Mouse (Mus musculus) spleen, adult 2 months (tissue): ENCODE results near the gene Rraga. TPM values are rescaled to one million over a fixed set of nuclear protein-coding genes. Genes with fewer than 3 reads are reported as not detected.
"Not testable (repeated sequence)": the region's sequence is repeated elsewhere in the genome, so short reads cannot be mapped to it uniquely, and the experiment has no call there.

Source experiments
- DNase-seq, 2 experiments: peaks; one replicate each; pipeline versions ENCODE4 v3.0.0 to v3.0.0-alpha.2; 2012 to 2021; ENCODE audit warnings: low spot score in 2 of 2, low read depth in 1 of 2
- H3K27ac ChIP-seq: fragments of 200-500 bp; 2 replicates; pipeline ENCODE4 v1.5.1; 2012; ENCODE audit warnings: low read length, inconsistent platforms; ENCODE audit not compliant: insufficient read depth
- H3K27me3 ChIP-seq: fragments of 200-500 bp; 2 replicates; pipeline ENCODE4 v1.6.1; 2012; ENCODE audit warnings: mild to moderate bottlenecking, moderate library complexity, low read length, inconsistent platforms; ENCODE audit not compliant: control insufficient read depth, insufficient read depth
- H3K36me3 ChIP-seq: fragments of 200-500 bp; 2 replicates; pipeline ENCODE4 v1.6.1; 2012; ENCODE audit warnings: mild to moderate bottlenecking, low read length, inconsistent platforms; ENCODE audit not compliant: control insufficient read depth, insufficient read depth
- H3K4me1 ChIP-seq: fragments of 200-500 bp; 2 replicates; pipeline ENCODE4 v1.6.1; 2011; ENCODE audit warnings: inconsistent platforms; ENCODE audit not compliant: control insufficient read depth, insufficient read depth, insufficient read length
- H3K4me3 ChIP-seq: fragments of 200-500 bp; 2 replicates; pipeline ENCODE4 v1.5.1; 2011; ENCODE audit warnings: mild to moderate bottlenecking, inconsistent platforms; ENCODE audit not compliant: insufficient read depth, insufficient read length; ENCODE audit errors: extremely low read depth
- CTCF ChIP-seq: fragments of 200-500 bp; IDR thresholded peaks from 2 replicates; pipeline ENCODE4 v1.5.1; 2011; ENCODE audit warnings: mild to moderate bottlenecking, inconsistent platforms; ENCODE audit not compliant: insufficient read depth, insufficient read length, insufficient replicate concordance; ENCODE audit errors: extremely low read depth
- POLR2A ChIP-seq: fragments of 200-500 bp; IDR thresholded peaks from 2 replicates; pipeline ENCODE4 v1.6.1; 2011; ENCODE audit warnings: low read depth, low read length, inconsistent platforms
- WGBS: fragments of 180-500 bp; shearing (Covaris S2); methylation state at CpG from one replicate; pipeline ENCODE4 v1.1.7; 2018; 5-methylcytosine and 5-hydroxymethylcytosine counted together
- polyA plus RNA-seq: library from polyadenylated mRNA; depleted of rRNA; stranded (reverse); fragments of >200 nt; gene quantifications from 2 replicates; pipeline ENCODE4 v1.2.3, GENCODE M21; 2012

Gene Rraga
- polyA plus RNA-seq, 1 experiment = 23.0 TPM

- Histone ChIP-seq H3K27me3 (no peaks in the 10 kb centered on the region), H3K36me3 (peaks cover 13% of the 10 kb centered on the region), H3K27ac (peak overlapping the region; percentile 80), H3K4me3 (no peak overlapping the region), H3K4me1 (peaks cover 13% of the 10 kb centered on the region; the same call in 1 of the 2 replicates)
- WGBS = 57% methylated on average over 3 of the region's 3 CpGs
- peak in 1 of 2 experiments; percentile 21 for DNase-seq
- TF ChIP-seq POLR2A (no peak), CTCF (no peak)
Measured at GRCm38 (mm10) chr4:86580591-86580990, 5.1 kb downstream of the Rraga start.

- H3K27ac ChIP-seq = no peak overlapping the region
- WGBS = 89% methylated on average over 3 of the region's 3 CpGs
- no peaks in the 10 kb centered on the region for H3K4me1 ChIP-seq
- no peak overlapping the region for H3K4me3 ChIP-seq
- no peaks in the 10 kb centered on the region for H3K27me3 ChIP-seq
- peak; percentile 49 to 59 for DNase-seq
- H3K36me3 ChIP-seq = peaks cover 16% of the 10 kb centered on the region
- TF ChIP-seq CTCF = peak; percentile 19; the same call in 1 of the 2 replicates
- no peak for TF ChIP-seq POLR2A
Measured at GRCm38 (mm10) chr4:86588236-86588635, 12.8 kb downstream of the Rraga start.

- Histone ChIP-seq H3K27ac (no peak overlapping the region), H3K36me3 (peaks cover 13% of the 10 kb centered on the region), H3K27me3 (no peaks in the 10 kb centered on the region), H3K4me3 (no peak overlapping the region), H3K4me1 (no peaks in the 10 kb centered on the region)
- TF ChIP-seq CTCF (no peak), POLR2A (no peak)
- WGBS = 84% methylated on average over 2 of the region's 2 CpGs
- DNase-seq = no peak
Measured at GRCm38 (mm10) chr4:86591304-86591703, 15.8 kb downstream of the Rraga start.

- peak within 1 kb of the TSS; percentile 77 for H3K27ac ChIP-seq
- no peaks in the 10 kb centered on the region; the same call in 1 of the 2 replicates for H3K36me3 ChIP-seq
- H3K4me1 ChIP-seq = no peaks in the 10 kb centered on the region
- peak within 1 kb of the TSS; percentile 91 for H3K4me3 ChIP-seq
- no peaks in the 10 kb centered on the region for H3K27me3 ChIP-seq
- peak; percentile 89 to 97 for DNase-seq
- WGBS = under 1% methylated on average over 59 of the region's 59 CpGs
- TF ChIP-seq POLR2A (no peak; the same call in 1 of the 2 replicates), CTCF (no peak)
Measured at GRCm38 (mm10) chr4:86611524-86612288, 36.2 kb downstream of the Rraga start, which contains the start of gene Haus6. Gene Haus6, minus strand, starts transcription at chr4:86612055.

GRCm38 (mm10) chr4:86612289-86612620 lies 36.8 kb downstream of the Rraga start:
- TF ChIP-seq POLR2A (0 out of 2 replicates have a peak, but pooled peaks have one; percentile 9), CTCF (no peak)
- no peaks in the 10 kb centered on the region for H3K27me3 ChIP-seq
- H3K36me3 ChIP-seq = no peaks in the 10 kb centered on the region; the same call in 1 of the 2 replicates
- H3K4me1 ChIP-seq = no peaks in the 10 kb centered on the region
- H3K27ac ChIP-seq = peak overlapping the region; percentile 77; the same call in 1 of the 2 replicates
- H3K4me3 ChIP-seq = peak overlapping the region; percentile 53
- WGBS = 36% methylated on average over 8 of the region's 8 CpGs
- no peak for DNase-seq

GRCm38 (mm10) chr4:86620506-86620905 lies 45.0 kb downstream of the Rraga start:
- no peak overlapping the region for H3K4me3 ChIP-seq
- DNase-seq = no peak
- H3K4me1 ChIP-seq = no peaks in the 10 kb centered on the region
- no peaks in the 10 kb centered on the region for H3K27me3 ChIP-seq
- no peak overlapping the region for H3K27ac ChIP-seq
- WGBS = 64% methylated on average over 2 of the region's 2 CpGs
- no peak for TF ChIP-seq POLR2A
- no peak for TF ChIP-seq CTCF
- H3K36me3 ChIP-seq = no peaks in the 10 kb centered on the region

- Histone ChIP-seq H3K4me1 (no peaks in the 10 kb centered on the region), H3K36me3 (no peaks in the 10 kb centered on the region), H3K27ac (no peak overlapping the region), H3K4me3 (no peak overlapping the region), H3K27me3 (no peaks in the 10 kb centered on the region)
- WGBS = 71% methylated on average over 3 of the region's 3 CpGs
- DNase-seq = no peak
- no peak for TF ChIP-seq POLR2A
- no peak for TF ChIP-seq CTCF
Measured at GRCm38 (mm10) chr4:86622116-86622515, 46.6 kb downstream of the Rraga start.

- H3K4me1 ChIP-seq, H3K27ac ChIP-seq, H3K4me3 ChIP-seq, H3K36me3 ChIP-seq, DNase-seq, H3K27me3 ChIP-seq: not testable (repeated sequence)
- WGBS = 79% methylated on average over 1 of the region's 1 CpGs
Measured at GRCm38 (mm10) chr4:86622532-86622931, 47.1 kb downstream of the Rraga start.
